Mouse (Mus musculus): ENCODE measurements at regions not wholly inside any gene's neighbourhood (a gene's known extent, or its start where the extent isn't known, plus 50 kb on each side); places are given as distances from the start of the nearest gene placed in this dataset.

DNA sequence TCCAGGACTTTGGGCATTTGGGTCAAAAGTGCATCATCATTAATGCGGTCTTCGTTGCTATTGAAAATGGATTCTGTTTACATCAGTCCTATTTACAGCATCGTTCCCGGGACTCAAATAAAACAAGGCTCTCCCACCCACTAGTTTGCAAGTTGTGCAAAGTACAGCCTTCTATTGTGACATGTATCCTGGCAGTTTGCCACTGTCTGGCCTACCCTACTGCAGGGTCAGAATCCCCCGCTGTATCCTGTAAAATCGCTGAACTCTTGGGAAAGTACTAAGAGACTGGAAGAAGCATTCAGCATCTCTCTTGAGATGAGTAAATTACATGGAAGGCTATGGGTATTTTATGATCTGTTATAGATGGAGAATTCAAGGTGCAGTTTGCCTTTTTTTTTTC lies 122.1 kb upstream of the Adamts9 start:
- H3K9ac ChIP-seq (ENCODE audit: control insufficient read depth, low read depth, low read length, poor library complexity, severe bottlenecking), result no peak overlapping the region
- no peaks in the 10 kb centered on the region for H3K36me3 ChIP-seq (ENCODE audit: control insufficient read depth in 1 of 2, insufficient read depth in 2 of 2, low read length in 2 of 2)
- H3K27me3 ChIP-seq (ENCODE audit: control insufficient read depth in 1 of 2, insufficient read depth in 2 of 2, low read length in 2 of 2), result no peaks in the 10 kb centered on the region
- H3K9me3 ChIP-seq (replicated peaks; ENCODE audit: insufficient read depth, low read length), result no peaks in the 10 kb centered on the region; the same call in 1 of the 2 replicates
- H3K4me1 ChIP-seq (ENCODE audit: control insufficient read depth in 1 of 2, insufficient read depth in 2 of 2, low read length in 2 of 2), result no peaks in the 10 kb centered on the region
- no peaks in the 10 kb centered on the region for H3K79me2 ChIP-seq (ENCODE audit: control insufficient read depth, insufficient read depth, low read length, poor library complexity)
- no peak overlapping the region for H3K27ac ChIP-seq (ENCODE audit: control insufficient read depth, low read depth, low read length)
- no peak for DNase-seq (ENCODE audit: low read depth, low spot score)
- no peak overlapping the region for H3K4me3 ChIP-seq (ENCODE audit: control insufficient read depth in 1 of 2, insufficient read depth in 1 of 2, low read depth in 2 of 2, low read length in 2 of 2)
- TF ChIP-seq USF2 (IDR thresholded peaks at IDR 0.05; ENCODE audit: borderline replicate concordance in 1 of 2, insufficient read depth in 1 of 2, low read depth in 1 of 2, low read length in 2 of 2), result no peak
- TF ChIP-seq MYB (IDR thresholded peaks at IDR 0.05; ENCODE audit: low read depth, low read length), result no peak
- TF ChIP-seq NELFE (IDR thresholded peaks at IDR 0.05; ENCODE audit: low read depth, low read length), result no peak
- TF ChIP-seq CHD2 (IDR thresholded peaks at IDR 0.05; ENCODE audit: low read length), result no peak
- TF ChIP-seq SIN3A (IDR thresholded peaks at IDR 0.05; ENCODE audit: low read length), result no peak
- TF ChIP-seq POLR2AphosphoS2 (IDR thresholded peaks at IDR 0.05; ENCODE audit: low read length), result no peak
- no peak for TF ChIP-seq TBP (IDR thresholded peaks at IDR 0.05; ENCODE audit: low read depth, low read length)

DNA sequence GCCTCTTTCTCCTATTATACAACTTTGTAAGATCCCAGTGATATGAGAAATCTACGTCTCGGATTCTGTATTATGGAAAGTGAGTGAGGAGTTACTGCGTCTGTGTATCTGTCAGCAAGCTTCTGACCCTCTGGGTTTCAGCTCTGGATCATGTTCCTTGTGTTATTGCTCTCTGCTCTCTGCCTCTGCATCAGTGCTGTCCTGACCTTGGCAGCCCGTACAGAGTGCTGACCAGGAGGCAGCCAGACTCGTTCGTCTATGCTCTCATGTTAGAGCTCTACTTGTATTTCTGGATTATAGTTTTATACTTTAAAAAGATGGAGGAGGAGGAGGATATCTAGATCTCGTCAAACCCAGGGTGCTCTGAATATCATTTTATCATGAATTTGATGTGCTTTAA lies 121.1 kb upstream of the Adamts9 start:
- no peak for TF ChIP-seq POLR2A (IDR thresholded peaks at IDR 0.05; ENCODE audit: control insufficient read depth in 1 of 2, insufficient read depth in 1 of 2, low read depth in 1 of 2, low read length in 2 of 2, poor library complexity in 1 of 2)
- no peak for TF ChIP-seq USF1 (IDR thresholded peaks at IDR 0.05; ENCODE audit: low read depth, low read length)
- no peak for TF ChIP-seq ZNF384 (IDR thresholded peaks at IDR 0.05; ENCODE audit: low read depth, low read length)
- no peak for TF ChIP-seq RAD21 (IDR thresholded peaks at IDR 0.05; ENCODE audit: low read depth, low read length)
- TF ChIP-seq GABPA (IDR thresholded peaks at IDR 0.05; ENCODE audit: low read depth, low read length), result no peak
- no peak for TF ChIP-seq JUND (IDR thresholded peaks at IDR 0.05; ENCODE audit: low read depth, low read length)
- no peak for TF ChIP-seq SMC3 (IDR thresholded peaks at IDR 0.05; ENCODE audit: low read depth, low read length)
- TF ChIP-seq MAFK (IDR thresholded peaks at IDR 0.05; ENCODE audit: borderline replicate concordance, low read depth, low read length), result no peak
- no peak for TF ChIP-seq TAL1 (IDR thresholded peaks at IDR 0.05; ENCODE audit: low read length)
- TF ChIP-seq POLR2AphosphoS2 (IDR thresholded peaks at IDR 0.05; ENCODE audit: low read length), result no peak
- TF ChIP-seq CHD2 (IDR thresholded peaks at IDR 0.05; ENCODE audit: low read length), result no peak

DNA sequence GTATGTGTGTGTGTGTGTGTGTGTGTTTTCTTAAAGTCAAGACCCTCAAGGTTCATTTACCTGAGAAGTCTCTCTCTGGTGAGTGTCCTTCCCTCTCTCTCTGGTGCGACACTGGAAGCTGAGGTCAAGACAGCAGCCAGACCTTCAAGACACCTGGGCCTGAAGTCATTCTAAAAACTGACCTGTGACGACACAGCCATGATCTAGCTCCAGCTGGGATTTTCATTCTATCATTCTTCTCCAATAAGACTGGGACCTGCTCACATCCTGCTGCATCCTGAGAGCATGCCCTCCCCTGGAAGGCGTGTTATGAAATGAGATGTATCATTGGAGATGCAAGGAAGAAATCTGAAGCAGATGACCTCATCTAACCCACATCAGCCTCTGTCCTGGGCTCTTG lies 118.4 kb upstream of the Adamts9 start:
- Histone ChIP-seq H3K9ac (ENCODE audit: control insufficient read depth, low read depth, low read length, poor library complexity, severe bottlenecking) (no peak overlapping the region), H3K36me3 (ENCODE audit: control insufficient read depth in 1 of 2, insufficient read depth in 2 of 2, low read length in 2 of 2) (no peaks in the 10 kb centered on the region), H3K4me1 (ENCODE audit: control insufficient read depth in 1 of 2, insufficient read depth in 2 of 2, low read length in 2 of 2) (no peaks in the 10 kb centered on the region), H3K79me2 (ENCODE audit: control insufficient read depth, insufficient read depth, low read length, poor library complexity) (no peaks in the 10 kb centered on the region), H3K27ac (ENCODE audit: control insufficient read depth, low read depth, low read length) (no peak overlapping the region), H3K9me3 (replicated peaks; ENCODE audit: insufficient read depth, low read length) (no peaks in the 10 kb centered on the region; the same call in 1 of the 2 replicates), H3K27me3 (ENCODE audit: control insufficient read depth in 1 of 2, insufficient read depth in 2 of 2, low read length in 2 of 2) (no peaks in the 10 kb centered on the region), H3K4me3 (ENCODE audit: control insufficient read depth in 1 of 2, insufficient read depth in 1 of 2, low read depth in 2 of 2, low read length in 2 of 2) (no peak overlapping the region)
- DNase-seq (ENCODE audit: low read depth, low spot score), result no peak
- TF ChIP-seq CHD2 (IDR thresholded peaks at IDR 0.05; ENCODE audit: low read length) (no peak), USF1 (IDR thresholded peaks at IDR 0.05; ENCODE audit: low read depth, low read length) (no peak), HCFC1 (IDR thresholded peaks at IDR 0.05; ENCODE audit: low read depth, low read length) (no peak), RCOR1 (IDR thresholded peaks at IDR 0.05; ENCODE audit: low read depth, low read length) (no peak), JUND (IDR thresholded peaks at IDR 0.05; ENCODE audit: low read depth, low read length) (no peak), NELFE (IDR thresholded peaks at IDR 0.05; ENCODE audit: low read depth, low read length) (no peak), E2F4 (IDR thresholded peaks at IDR 0.05; ENCODE audit: borderline replicate concordance, low read depth, low read length) (no peak), TCF12 (IDR thresholded peaks at IDR 0.05; ENCODE audit: low read depth, low read length) (no peak), CTCF (IDR thresholded peaks at IDR 0.05 in 2 of 3, conservative IDR thresholded peaks at IDR 0.05 in 1 of 3; ENCODE audit: control insufficient read depth in 1 of 3, insufficient read depth in 1 of 3, low read depth in 2 of 3, low read length in 3 of 3, poor library complexity in 1 of 3, severe bottlenecking in 1 of 3) (no peak), ELF1 (IDR thresholded peaks at IDR 0.05; ENCODE audit: low read depth, low read length) (no peak)

More for the DNA sequence above, 121.1 kb upstream of the Adamts9 start:
- no peak overlapping the region for H3K9ac ChIP-seq (ENCODE audit: control insufficient read depth, low read depth, low read length, poor library complexity, severe bottlenecking)
- no peaks in the 10 kb centered on the region for H3K79me2 ChIP-seq (ENCODE audit: control insufficient read depth, insufficient read depth, low read length, poor library complexity)
- no peaks in the 10 kb centered on the region for H3K27me3 ChIP-seq (ENCODE audit: control insufficient read depth in 1 of 2, insufficient read depth in 2 of 2, low read length in 2 of 2)
- H3K36me3 ChIP-seq (ENCODE audit: control insufficient read depth in 1 of 2, insufficient read depth in 2 of 2, low read length in 2 of 2), result no peaks in the 10 kb centered on the region
- no peak for DNase-seq (ENCODE audit: low read depth, low spot score)
- no peak overlapping the region for H3K27ac ChIP-seq (ENCODE audit: control insufficient read depth, low read depth, low read length)
- H3K4me3 ChIP-seq (ENCODE audit: control insufficient read depth in 1 of 2, insufficient read depth in 1 of 2, low read depth in 2 of 2, low read length in 2 of 2), result no peak overlapping the region
- H3K4me1 ChIP-seq (ENCODE audit: control insufficient read depth in 1 of 2, insufficient read depth in 2 of 2, low read length in 2 of 2), result no peaks in the 10 kb centered on the region
- H3K9me3 ChIP-seq (replicated peaks; ENCODE audit: insufficient read depth, low read length), result no peaks in the 10 kb centered on the region; the same call in 1 of the 2 replicates
